Mouse (Mus musculus) cortical plate, adult 2 months (tissue): ENCODE measurements around the gene Baz1b.

Source experiments
- CTCF ChIP-seq: fragments of 200-500 bp; IDR thresholded peaks from 2 replicates; pipeline ENCODE4 v1.5.1; 2011; ENCODE audit warnings: mild to moderate bottlenecking, control low read depth, low read length; ENCODE audit not compliant: insufficient read depth; ENCODE audit errors: extremely low read depth
- POLR2A ChIP-seq: fragments of 200-500 bp; IDR thresholded peaks from 2 replicates; pipeline ENCODE4 v1.6.1; 2011; ENCODE audit warnings: mild to moderate bottlenecking, low read length, control low read depth; ENCODE audit not compliant: insufficient read depth; ENCODE audit errors: extremely low read depth

- peak; percentile 75 for TF ChIP-seq CTCF
- TF ChIP-seq POLR2A: no peak
Measured at GRCm38 (mm10) chr5:135191620-135192019, 4.6 kb downstream of the Baz1b start.
